Mouse (Mus musculus): Measurements from ENCODE around the gene Rnase10. TPM values are rescaled to one million over a fixed set of nuclear protein-coding genes. Genes with fewer than 3 reads are reported as not detected.
A peak's percentile ranks its signal among the peaks of the same experiment; 100 is the strongest.
"Not testable (repeated sequence)": the region's sequence is repeated elsewhere in the genome, so short reads cannot be mapped to it uniquely, and the experiment has no call there.

The Rnase10 gene
- total RNA-seq, 1 experiment from 2014 or later = not detected

DNA sequence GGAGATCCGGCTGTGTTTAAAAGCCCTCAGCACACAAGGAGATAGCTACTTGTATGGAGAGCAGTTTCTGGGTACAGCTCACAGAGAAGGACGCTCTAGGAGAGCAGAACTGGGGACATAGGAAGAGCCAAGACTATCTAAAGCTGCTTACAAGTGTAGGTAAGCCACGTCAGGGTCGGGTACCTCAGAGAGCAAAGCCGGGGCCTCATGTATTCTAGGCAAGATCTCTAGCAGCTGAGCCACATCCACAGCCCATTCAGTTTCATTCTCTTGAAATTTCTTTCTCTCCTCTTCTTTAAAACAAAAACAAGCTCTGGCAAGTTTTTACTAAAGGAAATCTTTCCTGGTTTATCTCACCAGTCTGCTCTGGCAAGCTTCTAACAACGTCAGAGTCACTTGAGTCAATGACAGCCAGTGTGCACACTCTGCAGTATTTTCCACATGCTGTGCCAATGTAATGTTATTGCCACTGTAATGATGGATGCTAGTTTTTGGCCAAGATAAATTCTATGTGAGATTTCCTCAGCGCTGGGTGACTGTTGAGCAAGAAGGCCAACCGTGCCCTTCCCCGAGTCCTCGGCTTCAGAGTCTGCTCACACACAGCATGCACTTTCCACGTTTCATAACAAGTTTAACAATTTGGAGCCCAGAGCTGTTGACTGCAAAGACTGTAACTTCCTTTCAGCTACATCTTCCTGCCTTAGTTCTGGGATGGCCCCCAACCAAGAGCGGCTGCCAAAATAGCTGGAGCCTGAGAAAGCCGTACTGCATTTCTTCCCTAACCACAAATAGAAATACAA lies 563 bp downstream of the Rnase10 start:
- peak; percentile 63 for ATAC-seq (replicated peaks; ENCODE audit: low read depth, poor library complexity, severe bottlenecking)

- no peak for ATAC-seq (replicated peaks; ENCODE audit: low read depth, poor library complexity, severe bottlenecking)
These were observed 1.2 kb downstream of the Rnase10 start for GRCm38 (mm10) chr14:51008781-51009180.

GRCm38 (mm10) chr14:51009572-51009971 lies 2.0 kb downstream of the Rnase10 start:
- ATAC-seq (replicated peaks; ENCODE audit: low read depth, poor library complexity, severe bottlenecking) = no peak

DNA sequence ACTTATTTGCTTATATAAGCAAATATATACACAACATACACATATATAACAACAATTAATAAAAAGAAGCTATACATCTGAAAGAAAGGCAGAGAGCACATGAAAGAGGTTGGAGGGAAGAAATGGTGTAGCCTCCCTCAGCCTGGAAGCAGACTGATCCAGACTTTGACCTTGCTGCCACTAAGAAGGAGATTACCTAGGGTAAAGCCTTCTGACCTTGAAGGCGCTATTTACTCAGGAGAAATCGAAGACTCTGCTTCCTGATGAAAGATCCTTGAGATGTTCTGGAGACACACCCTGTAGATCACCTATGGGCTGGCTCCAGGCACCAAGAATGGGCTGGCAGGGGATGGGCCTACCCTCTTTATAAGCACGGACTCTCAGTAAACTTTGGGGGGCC lies 7.2 kb downstream of the Rnase10 start:
- ATAC-seq (replicated peaks; ENCODE audit: low read depth, poor library complexity, severe bottlenecking) = not testable (repeated sequence)

DNA sequence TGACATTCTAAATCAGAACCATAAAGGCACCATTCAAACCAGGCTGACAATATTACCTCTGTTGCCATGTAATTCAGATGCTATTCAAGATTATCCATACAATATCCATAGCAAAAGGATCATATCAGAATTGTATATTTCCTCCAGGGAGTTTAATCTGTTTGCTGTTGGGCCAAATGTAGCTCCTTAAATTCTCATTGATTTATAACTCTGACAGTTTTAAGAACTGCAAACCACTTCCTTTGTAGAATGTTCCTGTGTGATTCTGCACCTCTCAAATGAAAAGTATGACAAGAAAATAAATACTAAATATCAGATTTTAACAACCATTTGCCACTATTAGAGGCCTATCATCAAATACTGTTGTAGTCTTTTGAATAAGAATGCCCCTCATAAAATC lies 8.2 kb downstream of the Rnase10 start:
- no peak for ATAC-seq (replicated peaks; ENCODE audit: low read depth, poor library complexity, severe bottlenecking)

GRCm38 (mm10) chr14:51017256-51017655 lies 9.7 kb downstream of the Rnase10 start:
- no peak for ATAC-seq (replicated peaks; ENCODE audit: low read depth, poor library complexity, severe bottlenecking)

- no peak for ATAC-seq (replicated peaks; ENCODE audit: low read depth, poor library complexity, severe bottlenecking)
These were observed 15.9 kb downstream of the Rnase10 start for GRCm38 (mm10) chr14:51023457-51023856.

GRCm38 (mm10) chr14:51024820-51025219 lies 17.3 kb downstream of the Rnase10 start:
- no peak for ATAC-seq (replicated peaks; ENCODE audit: low read depth, poor library complexity, severe bottlenecking)

GRCm38 (mm10) chr14:51026391-51027133 lies 19.0 kb downstream of the Rnase10 start:
- peak; percentile 97 for ATAC-seq (replicated peaks; ENCODE audit: low read depth, poor library complexity, severe bottlenecking)

DNA sequence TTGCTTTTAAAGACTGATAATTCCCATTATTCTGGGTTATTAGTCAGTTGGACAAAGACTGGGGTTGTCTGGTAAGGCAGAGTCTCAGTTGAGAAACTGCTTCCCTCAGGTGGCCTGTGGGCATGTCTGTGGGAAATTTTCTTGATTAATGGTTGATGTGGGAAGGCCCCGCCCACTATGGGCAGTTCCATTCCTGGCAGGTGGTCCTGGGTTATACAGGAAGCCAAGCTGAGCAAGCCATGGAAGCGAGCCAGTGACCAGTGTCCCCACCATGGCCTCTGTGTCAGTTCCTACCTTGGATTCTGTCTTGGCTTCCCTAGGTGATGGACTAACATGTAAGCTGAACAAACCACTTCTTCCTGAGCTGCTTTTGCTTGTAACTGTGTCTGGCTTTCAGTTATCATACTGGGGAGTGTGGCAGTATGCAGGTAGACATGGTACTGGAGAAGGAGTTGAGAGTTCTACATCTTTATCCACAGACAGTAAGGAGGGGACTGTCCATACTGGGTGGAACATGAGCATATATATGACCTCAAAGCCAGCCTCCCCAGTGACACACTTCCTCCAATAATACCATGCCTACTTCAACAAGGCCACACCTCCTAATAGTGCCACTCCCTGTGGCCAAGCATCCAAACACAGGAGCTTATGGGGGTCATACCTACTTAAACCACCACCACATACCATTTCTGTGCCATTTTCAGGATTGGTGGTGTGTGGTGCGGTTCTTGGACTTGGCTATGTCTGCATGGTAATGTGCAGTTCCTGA lies 20.0 kb downstream of the Rnase10 start:
- ATAC-seq (replicated peaks; ENCODE audit: low read depth, poor library complexity, severe bottlenecking) = peak; percentile 28

- no peak for ATAC-seq (replicated peaks; ENCODE audit: low read depth, poor library complexity, severe bottlenecking)
These were observed 27.7 kb downstream of the Rnase10 start for GRCm38 (mm10) chr14:51035206-51035605.

DNA sequence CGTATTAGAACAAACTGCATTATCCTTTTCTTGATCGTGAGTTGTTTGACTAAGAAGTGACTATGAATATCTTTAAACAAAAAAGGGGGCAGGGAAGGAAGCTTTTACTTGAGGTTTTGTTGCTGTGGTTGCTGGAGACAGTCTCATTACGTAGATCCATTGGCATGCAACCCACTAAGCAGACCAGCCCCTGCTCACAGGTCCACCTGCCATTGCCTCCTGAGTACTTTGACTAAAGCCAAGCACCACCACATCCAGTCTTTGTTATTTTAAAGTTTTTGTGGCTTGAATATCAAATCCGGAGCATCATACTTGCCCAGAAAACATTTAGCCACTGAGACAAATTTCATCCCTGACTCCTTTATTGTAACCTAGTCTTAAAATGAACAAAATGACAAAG lies 28.7 kb downstream of the Rnase10 start:
- no peak for ATAC-seq (replicated peaks; ENCODE audit: low read depth, poor library complexity, severe bottlenecking)

DNA sequence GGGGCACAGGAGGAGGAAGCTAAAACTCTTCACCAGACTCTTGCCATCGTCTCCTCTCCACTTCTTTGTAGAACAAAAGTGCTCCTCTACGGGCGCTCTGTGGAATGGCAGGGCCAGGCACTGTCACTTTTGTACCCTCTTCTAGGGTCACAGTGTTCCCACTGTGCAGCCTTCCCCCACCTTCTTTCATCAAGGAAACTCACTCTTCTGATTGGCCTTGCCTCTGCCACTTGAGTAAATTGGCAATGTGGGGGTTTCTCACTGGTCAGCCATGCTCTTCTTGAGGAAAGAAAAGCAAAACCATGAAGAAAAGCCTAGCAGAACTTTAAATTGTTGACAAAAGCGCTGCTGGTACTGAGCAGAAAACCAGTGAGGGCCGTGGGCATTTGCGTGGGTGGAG lies 34.2 kb downstream of the Rnase10 start, which contains the start of gene Rnase9:
Gene Rnase9 (minus strand): TSS at position 101 of the 400 bp plus-strand sequence.
- ATAC-seq (replicated peaks; ENCODE audit: low read depth, poor library complexity, severe bottlenecking) = no peak

- ATAC-seq (replicated peaks; ENCODE audit: low read depth, poor library complexity, severe bottlenecking) = peak; percentile 71
These were observed 40.3 kb downstream of the Rnase10 start for GRCm38 (mm10) chr14:51047846-51048245.

- no peak for ATAC-seq (replicated peaks; ENCODE audit: low read depth, poor library complexity, severe bottlenecking)
These were observed 42.5 kb downstream of the Rnase10 start, which contains the start of gene Rnase11 for GRCm38 (mm10) chr14:51050063-51050462. TSS of gene Rnase11 (minus strand) at chr14:51050163.

DNA sequence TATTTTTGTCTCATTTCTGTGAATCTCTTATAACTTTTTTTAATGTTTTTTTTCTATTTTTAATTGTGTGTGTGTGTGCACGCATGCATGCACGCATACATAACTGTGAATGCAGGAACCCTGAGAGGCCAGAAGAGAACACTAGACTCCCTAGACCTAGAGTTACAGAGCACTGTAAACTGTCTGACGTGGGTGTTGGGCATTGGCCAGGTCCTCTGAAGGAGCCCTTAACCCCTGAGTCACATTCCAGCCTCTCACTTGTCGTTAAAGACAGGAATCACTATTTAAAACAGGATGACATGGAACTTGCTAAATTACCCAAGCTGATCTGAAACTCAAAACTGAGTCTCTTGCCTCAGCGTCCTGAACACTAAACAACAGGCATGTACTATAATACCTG lies 44.4 kb downstream of the Rnase10 start:
- no peak for ATAC-seq (replicated peaks; ENCODE audit: low read depth, poor library complexity, severe bottlenecking)

- no peak for ATAC-seq (replicated peaks; ENCODE audit: low read depth, poor library complexity, severe bottlenecking)
These were observed 45.6 kb downstream of the Rnase10 start for GRCm38 (mm10) chr14:51053176-51053575.

DNA sequence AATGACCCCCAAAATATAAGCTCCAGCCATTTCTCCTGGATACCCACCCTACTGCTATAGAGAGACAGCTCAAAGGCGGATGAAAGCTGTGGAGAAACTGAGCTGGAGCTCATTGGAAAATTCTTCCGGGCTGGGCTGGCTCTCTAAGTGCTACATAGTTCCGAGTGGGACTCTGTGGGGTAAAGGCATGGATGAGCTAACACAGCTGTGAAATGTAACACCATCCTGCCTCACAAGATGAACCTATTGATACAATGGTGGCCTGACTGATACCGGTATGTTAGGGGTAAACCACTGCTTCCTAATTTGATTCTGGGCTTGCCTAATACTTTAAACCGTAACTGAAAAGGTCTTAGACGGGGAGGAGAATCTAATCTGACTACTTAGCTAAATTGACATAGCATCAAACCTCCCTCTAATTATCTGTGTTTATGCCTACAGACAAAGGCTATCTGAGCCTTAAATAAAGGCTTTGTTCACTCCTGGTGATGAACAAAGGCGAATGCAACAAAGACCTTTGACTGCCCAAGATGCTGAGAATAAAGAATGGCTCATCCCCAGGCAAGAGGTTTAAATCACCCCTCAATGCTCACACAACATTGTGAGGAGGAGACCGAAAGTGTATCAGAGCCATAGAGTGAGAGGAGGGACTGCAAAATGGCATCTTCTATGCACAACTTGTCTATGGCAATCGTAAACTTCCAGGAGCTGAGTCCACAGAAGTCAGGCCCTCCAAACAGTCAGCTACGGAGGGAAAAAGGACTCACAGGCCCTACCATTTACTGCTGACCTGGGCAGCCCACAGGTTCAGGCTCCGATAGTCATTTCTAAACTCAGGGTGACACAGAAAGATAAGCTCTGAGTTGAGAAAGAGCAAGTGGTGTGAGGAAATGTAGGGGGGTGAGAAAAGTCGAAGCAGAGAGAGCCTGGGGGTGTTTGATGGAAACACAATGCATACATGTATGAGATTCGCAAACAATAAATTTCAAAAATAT lies 47.0 kb downstream of the Rnase10 start:
- no peak for ATAC-seq (replicated peaks; ENCODE audit: low read depth, poor library complexity, severe bottlenecking)

DNA sequence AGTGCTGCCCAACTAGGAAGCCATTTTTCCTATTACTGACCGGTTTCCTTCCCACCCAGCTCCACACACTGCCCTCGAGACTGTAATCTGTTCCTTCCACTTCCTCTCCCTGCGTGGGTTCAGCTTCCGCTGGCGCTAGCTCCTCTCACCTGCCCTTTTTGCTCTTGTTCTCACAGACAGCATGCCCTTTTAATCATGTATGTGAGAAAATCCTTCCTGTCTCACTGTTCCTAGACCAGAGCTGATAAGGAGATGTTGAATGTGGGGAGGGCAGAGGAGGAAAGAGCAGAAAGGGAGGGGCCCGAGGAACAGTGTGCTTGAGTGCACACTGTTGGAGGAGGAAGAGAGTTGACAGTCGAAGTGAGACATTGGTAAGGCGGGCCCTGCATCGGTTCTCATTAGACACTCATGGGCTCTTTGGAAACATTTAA lies 49.9 kb downstream of the Rnase10 start, which contains the start of gene Rnase12:
Gene Rnase12 (minus strand): TSS at position 261 of the 431 bp plus-strand sequence.
- peak; percentile 72 for ATAC-seq (replicated peaks; ENCODE audit: low read depth, poor library complexity, severe bottlenecking)
